Mouse (Mus musculus): ENCODE results near the gene Rac2.
A peak's percentile ranks its signal among the peaks of the same experiment; 100 is the strongest.

Gene Rac2

GRCm38 (mm10) chr15:78546060-78546459, 26.5 kb downstream of the Rac2 start:
- no peak for DNase-seq

- DNase-seq, result no peak
These were observed 28.0 kb downstream of the Rac2 start, which contains the start of gene Sstr3 for GRCm38 (mm10) chr15:78544561-78545001. TSS of gene Sstr3 (minus strand) at chr15:78544685.

- DNase-seq, result no peak
These were observed 28.5 kb downstream of the Rac2 start for GRCm38 (mm10) chr15:78544041-78544440.

- no peak for DNase-seq
These were observed 29.7 kb downstream of the Rac2 start for GRCm38 (mm10) chr15:78542767-78543303.

GRCm38 (mm10) chr15:78542098-78542766, 30.4 kb downstream of the Rac2 start:
- peak in 1 of 2 experiments; percentile 42 for DNase-seq

GRCm38 (mm10) chr15:78541606-78542005, 31.0 kb downstream of the Rac2 start:
- DNase-seq, result peak in 1 of 2 experiments; percentile 13

- no peak for DNase-seq
These were observed 31.5 kb downstream of the Rac2 start for GRCm38 (mm10) chr15:78541036-78541435.

GRCm38 (mm10) chr15:78535723-78536421, 36.7 kb downstream of the Rac2 start:
- no peak for DNase-seq

- DNase-seq, result peak in 1 of 2 experiments; percentile 65
These were observed 39.2 kb downstream of the Rac2 start for GRCm38 (mm10) chr15:78533346-78533835.

- DNase-seq, result no peak
These were observed 39.8 kb downstream of the Rac2 start for GRCm38 (mm10) chr15:78532566-78533345.

- DNase-seq, result peak; percentile 99 to 100
These were observed 40.6 kb downstream of the Rac2 start for GRCm38 (mm10) chr15:78531901-78532469.

GRCm38 (mm10) chr15:78531451-78531720, 41.2 kb downstream of the Rac2 start:
- DNase-seq, result no peak

GRCm38 (mm10) chr15:78530671-78531450, 41.7 kb downstream of the Rac2 start, which contains the start of gene C1qtnf6:
TSS of gene C1qtnf6 (minus strand) at chr15:78531416.
- DNase-seq, result peak; percentile 52 to 69

GRCm38 (mm10) chr15:78530141-78530540, 42.4 kb downstream of the Rac2 start:
- DNase-seq, result no peak

- DNase-seq, result peak; percentile 55 to 56
These were observed 43.1 kb downstream of the Rac2 start for GRCm38 (mm10) chr15:78529428-78529990.

GRCm38 (mm10) chr15:78528726-78529411, 43.7 kb downstream of the Rac2 start:
- DNase-seq, result peak; percentile 29 to 51

GRCm38 (mm10) chr15:78527973-78528372, 44.6 kb downstream of the Rac2 start:
- DNase-seq, result peak; percentile 21 to 22

- DNase-seq, result no peak
These were observed 48.4 kb downstream of the Rac2 start for GRCm38 (mm10) chr15:78524163-78524562.

- DNase-seq, result no peak
These were observed 50.7 kb downstream of the Rac2 start for GRCm38 (mm10) chr15:78521892-78522291.

- DNase-seq, result no peak
These were observed 51.3 kb downstream of the Rac2 start for GRCm38 (mm10) chr15:78521331-78521730.
